In the genomic region with DNA sequence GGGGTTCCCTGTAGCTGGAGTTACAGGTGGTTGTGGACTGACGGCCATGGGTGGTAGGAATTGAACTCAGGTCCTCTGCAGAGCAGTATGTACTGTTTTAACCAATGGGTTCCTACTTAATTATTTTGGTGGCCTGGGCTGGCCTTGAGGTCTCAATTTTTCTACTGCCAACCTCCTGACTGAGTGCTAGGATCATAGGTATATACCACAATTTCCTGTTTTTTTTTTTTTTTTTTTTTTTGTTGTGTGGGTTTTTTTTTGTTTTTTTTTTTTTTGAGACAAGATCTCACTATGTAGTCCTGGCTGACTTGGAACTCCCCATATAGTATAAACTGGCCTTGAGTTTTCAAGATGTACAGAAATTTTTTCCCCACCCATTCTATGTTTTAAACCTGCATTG, we compare ENCODE assay signal across 32 mouse cellular contexts. TPM values are rescaled to one million over a fixed set of nuclear protein-coding genes. Genes with fewer than 3 reads are reported as not detected.
"Had no signal": no experiment of that assay in that cellular context is flagged by ENCODE, and none has a peak within 500 bp of the region (broad histone marks: within the 10 kb centered on the region; RNA-seq: fewer than 3 reads in every experiment).

No protein-coding gene starts in this region.

- H3K4me2 ChIP-seq: heart, embryonic 12.5 days; hindbrain, embryonic 12.5 days; hindbrain, embryonic 15.5 days; intestine, embryonic 15.5 days; limb, embryonic 13.5 days; limb, embryonic 15.5 days; liver, embryonic 12.5 days had no signal

- H3K4me3 ChIP-seq: heart, embryonic 10.5 days; heart, embryonic 12.5 days; hindbrain, embryonic 10.5 days; hindbrain, embryonic 12.5 days; hindbrain, embryonic 15.5 days; intestine, embryonic 15.5 days; limb, embryonic 13.5 days; limb, embryonic 15.5 days; liver, embryonic 12.5 days had no signal

- H3K9me3 ChIP-seq: heart, embryonic 10.5 days; heart, embryonic 12.5 days; hindbrain, embryonic 10.5 days; hindbrain, embryonic 12.5 days; hindbrain, embryonic 15.5 days; intestine, embryonic 15.5 days; limb, embryonic 13.5 days; limb, embryonic 15.5 days; liver, embryonic 12.5 days had no signal

- ATAC-seq: hindbrain, postnatal 0 days; inflammation-experienced regulatory T-cells, adult 6 months; intestine, embryonic 15.5 days; intestine, postnatal 0 days; liver, embryonic 12.5 days had no signal

- DNase-seq: gastrocnemius, postnatal 10 days; gastrocnemius, postnatal 25 days; heart, adult 18-20 months; heart, postnatal 10 days; heart, postnatal 4 days; kidney, adult 18-20 months; kidney, adult 8-10 months; kidney, postnatal 10 days; kidney, postnatal 25 days; kidney, postnatal 4 days; layer of hippocampus, adult 9-11 months; layer of hippocampus, postnatal 36 days; left cerebral cortex, postnatal 4 days had no signal

- H3K27ac ChIP-seq: heart, embryonic 10.5 days; hindbrain, embryonic 10.5 days; hindbrain, embryonic 12.5 days; hindbrain, embryonic 15.5 days; hindbrain, postnatal 0 days; intestine, embryonic 15.5 days; limb, embryonic 13.5 days; limb, embryonic 15.5 days; liver, embryonic 12.5 days; liver, embryonic 14.5 days had no signal

- H3K9ac ChIP-seq: heart, embryonic 12.5 days; hindbrain, embryonic 12.5 days; hindbrain, embryonic 15.5 days; intestine, embryonic 15.5 days; limb, embryonic 13.5 days; limb, embryonic 15.5 days; liver, embryonic 12.5 days; liver, embryonic 14.5 days had no signal

RNA-seq across cellular contexts. Expression of a gene that starts 4.7 kb away (rescaled TPM):
- polyA plus RNA-seq: heart, embryonic 10.5 days; heart, embryonic 12.5 days; heart, embryonic 14.5 days; heart, embryonic 16.5 days; hindbrain, embryonic 10.5 days; hindbrain, postnatal 0 days; intestine, postnatal 0 days; kidney, embryonic 16.5 days; limb, embryonic 11.5 days; limb, embryonic 13.5 days; limb, embryonic 15.5 days; liver, adult 2 months; liver, embryonic 12.5 days; liver, embryonic 14.5 days had no signal

RNA-seq across cellular contexts. Expression of a gene that starts 12.5 kb away (rescaled TPM):
- polyA plus RNA-seq: heart, embryonic 10.5 days; heart, embryonic 12.5 days; heart, embryonic 14.5 days; hindbrain, embryonic 10.5 days; hindbrain, embryonic 12.5 days; hindbrain, embryonic 15.5 days; kidney, embryonic 14.5 days; kidney, embryonic 16.5 days; limb, embryonic 11.5 days; limb, embryonic 13.5 days; limb, embryonic 15.5 days; liver, embryonic 12.5 days; liver, embryonic 14.5 days had no signal

RNA-seq across cellular contexts. Expression of a gene that starts 12.8 kb away (rescaled TPM):
- polyA plus RNA-seq: heart, embryonic 12.5 days; heart, embryonic 14.5 days had no signal

RNA-seq across cellular contexts. Expression of a gene that starts 36.7 kb away (rescaled TPM):
- polyA plus RNA-seq: heart, embryonic 10.5 days; heart, embryonic 12.5 days; heart, embryonic 14.5 days; heart, embryonic 16.5 days; hindbrain, embryonic 10.5 days; hindbrain, embryonic 12.5 days; hindbrain, embryonic 15.5 days; hindbrain, postnatal 0 days; inflammation-experienced regulatory T-cells, adult 6 months; intestine, embryonic 15.5 days; intestine, postnatal 0 days; kidney, embryonic 14.5 days; kidney, embryonic 16.5 days; limb, embryonic 11.5 days; limb, embryonic 13.5 days; limb, embryonic 15.5 days; liver, adult 2 months; liver, embryonic 12.5 days; liver, embryonic 14.5 days had no signal
